Mouse (Mus musculus) cerebellum, postnatal 36 days (tissue): ENCODE measurements around the gene Tmem88b.

ENCODE experiments used
- DNase-seq, 2 experiments: peaks; one replicate each; pipeline ENCODE4 v3.0.0; 2021 to 2022; ENCODE audit warnings: mixed read lengths in 2 of 2

The Tmem88b gene

DNA sequence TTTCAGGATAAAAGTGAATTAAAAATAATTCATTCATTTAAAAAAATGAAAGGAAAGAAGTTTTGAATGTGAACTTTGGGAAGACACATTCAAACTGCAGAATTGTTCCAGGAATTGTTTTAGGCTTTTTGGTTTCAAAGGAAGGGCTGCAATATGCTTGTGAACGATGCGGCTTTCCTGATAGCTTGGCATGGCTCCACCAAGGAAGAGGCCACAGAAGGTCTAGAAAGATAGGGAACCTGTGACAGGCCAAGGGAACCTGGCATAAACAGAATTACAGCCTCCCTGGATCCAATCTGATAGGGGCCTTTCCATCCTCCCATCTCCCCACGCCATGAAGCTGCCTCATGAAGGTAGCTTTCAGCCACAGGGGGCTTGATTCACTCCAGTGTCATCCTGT lies 2.6 kb upstream of the Tmem88b start:
- DNase-seq, result no peak

DNA sequence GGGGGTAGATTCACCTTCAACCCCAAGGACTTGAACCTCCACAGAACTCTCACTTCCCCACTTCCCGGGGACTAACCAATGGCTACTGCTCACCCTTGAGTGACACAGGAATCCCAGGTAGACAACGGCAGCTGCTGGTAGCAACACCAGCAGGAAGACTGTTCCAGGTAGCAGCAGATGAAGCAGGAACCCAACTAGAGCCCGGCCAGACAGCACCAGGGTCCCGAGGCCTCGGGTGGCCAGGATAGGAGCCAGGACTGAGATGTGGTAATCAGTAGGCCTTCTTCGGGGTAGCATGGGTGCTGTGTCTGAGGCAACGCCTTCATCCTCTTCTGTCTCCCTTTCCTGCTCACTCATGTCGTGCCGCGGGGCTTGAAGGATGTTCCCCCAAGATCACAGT lies 428 bp downstream of the Tmem88b start:
- DNase-seq, result no peak

DNA sequence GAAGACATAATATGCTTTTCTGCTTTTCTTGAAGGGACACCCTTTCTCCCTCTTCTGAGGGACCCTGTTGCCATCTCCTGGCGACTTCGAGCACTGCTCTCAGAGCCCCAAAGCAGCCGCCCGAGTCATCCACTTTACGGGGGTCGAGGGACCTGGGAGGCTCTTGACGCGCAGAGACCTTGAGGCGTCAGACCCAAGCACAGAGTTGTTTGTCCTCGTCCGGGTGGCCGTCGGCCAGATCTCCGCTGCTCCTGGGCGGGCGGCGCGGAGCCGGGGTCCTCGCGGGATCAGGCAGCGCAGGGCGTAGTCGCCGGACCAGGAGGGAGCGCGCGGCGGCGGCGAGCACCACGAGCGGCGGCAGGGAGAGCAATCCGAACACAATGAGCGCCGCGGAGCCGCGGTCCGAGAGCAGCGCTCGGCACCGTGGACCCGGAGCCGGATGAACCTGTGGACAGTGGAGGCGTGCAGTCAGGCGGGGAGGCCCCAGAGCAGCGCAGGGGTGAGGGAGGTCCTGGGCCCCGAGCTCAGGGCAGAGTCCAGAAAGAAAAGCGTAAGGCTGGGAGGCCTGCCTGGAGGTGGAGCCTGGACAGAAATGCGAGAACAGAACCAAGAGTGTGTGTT lies 1.5 kb downstream of the Tmem88b start:
- DNase-seq, result peak; percentile 79 to 80

DNA sequence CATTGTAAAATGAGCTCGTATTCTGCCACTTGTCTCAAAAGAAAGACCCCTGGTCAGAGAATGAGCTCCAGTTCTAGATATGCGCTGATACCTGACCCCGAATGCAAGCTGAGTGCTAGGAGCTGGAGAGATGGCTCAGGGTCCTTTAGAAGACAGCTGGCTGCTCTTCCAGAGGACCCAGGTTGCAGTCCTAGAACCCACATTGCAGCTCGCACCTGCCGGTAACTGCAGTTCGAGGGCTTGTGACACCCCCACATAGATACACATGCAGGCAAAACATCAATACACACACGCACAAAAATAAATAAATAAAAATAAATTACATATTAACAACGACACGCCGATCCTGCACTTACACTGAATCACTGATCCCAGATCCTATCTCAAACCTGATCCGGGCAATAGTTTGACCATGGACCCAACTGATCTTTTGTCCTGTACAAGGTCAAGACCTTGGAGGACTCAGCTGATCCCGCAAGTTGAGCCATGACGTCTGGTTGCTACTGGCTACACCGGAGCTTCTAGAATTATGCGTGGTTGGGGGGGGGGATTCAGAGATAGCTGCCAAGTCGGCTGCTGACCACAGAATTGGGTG lies 2.1 kb downstream of the Tmem88b start:
- no peak for DNase-seq

DNA sequence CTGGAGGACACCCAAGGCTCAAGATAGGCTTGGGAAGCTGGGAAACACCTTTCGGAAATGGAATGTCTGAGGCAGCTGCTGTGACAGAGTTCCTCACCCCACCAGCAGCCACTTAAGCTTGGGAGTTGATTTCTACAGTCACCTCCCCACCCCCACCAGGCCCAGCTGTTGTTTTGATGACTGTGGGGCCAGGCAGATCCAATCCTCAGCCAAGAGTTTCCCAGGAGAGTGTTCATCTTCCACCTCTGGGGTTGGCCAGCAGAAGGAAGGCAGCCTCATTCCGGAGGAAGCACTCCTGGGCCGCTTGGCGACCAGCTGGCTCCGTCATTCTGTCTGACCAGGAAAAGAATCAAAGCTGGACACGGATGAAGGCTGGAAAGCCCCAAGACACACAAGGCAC lies 4.8 kb downstream of the Tmem88b start:
- DNase-seq, result no peak

DNA sequence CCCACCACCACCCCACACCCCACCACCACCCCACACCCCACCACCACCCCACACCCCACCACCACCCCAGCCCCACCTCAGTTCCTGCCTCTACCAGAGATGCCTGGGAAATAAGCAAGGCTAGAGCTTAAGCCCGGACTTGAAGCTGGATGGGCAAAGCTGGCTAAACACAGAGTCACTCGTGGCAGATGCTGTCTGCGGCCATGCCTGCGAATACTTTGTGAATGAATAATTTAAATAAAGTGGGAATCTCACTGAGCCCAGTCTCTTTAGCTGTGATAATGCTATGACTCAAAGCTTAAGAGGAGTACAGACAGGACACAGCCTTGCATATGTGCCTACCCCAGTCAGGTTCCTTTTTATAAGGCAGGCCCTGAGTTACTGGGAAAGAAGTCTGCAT lies 6.2 kb downstream of the Tmem88b start:
- no peak for DNase-seq

DNA sequence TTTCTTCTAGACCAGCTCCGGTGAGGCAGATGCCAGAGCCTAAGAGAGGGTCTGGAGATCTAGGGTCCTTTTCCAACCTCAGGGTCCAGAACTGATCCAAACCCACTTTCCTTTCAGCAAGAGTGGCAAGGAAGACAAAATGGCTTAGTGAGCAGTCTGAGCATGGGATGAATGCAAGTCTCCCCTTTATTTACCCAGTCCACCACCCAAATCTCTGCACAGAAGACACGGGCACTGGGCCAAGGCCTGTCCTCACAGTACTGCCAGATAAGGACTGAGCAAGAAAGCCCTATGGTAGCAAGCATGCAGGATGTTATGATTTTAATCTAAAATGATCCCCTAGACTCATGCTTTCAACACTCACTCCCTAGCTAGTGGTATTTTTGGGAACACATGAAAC lies 7.9 kb downstream of the Tmem88b start:
- DNase-seq, result peak in 1 of 2 experiments; percentile 25

DNA sequence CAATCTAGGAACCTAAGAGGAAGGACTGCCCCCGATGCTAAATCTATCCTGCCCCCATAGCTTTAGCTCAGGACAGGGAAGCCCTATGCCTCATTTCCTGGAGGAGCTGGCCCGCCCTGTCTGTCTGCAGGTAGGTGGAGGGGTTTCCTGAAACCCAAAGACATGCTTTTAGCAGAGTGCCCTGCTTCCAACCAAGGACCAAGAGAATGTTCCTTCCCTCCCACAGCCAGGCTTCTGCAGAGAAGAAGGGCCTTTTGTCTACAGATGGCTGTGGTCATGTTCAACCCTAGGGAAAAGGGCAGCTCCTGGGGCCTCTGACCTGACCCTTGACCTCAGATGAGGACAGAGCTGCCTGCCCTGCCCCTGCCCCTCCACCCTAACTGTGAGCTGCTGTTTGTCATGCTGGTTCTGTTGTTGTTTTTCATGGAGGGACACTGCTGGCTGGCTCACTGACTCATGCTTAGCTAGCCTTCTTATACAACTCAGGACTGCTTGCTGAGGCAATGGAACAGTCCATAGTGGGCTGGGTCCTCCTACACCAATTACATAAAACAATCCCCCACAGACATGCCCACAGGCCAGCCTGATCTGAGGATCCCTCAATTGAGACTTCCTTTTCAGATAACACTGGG lies 8.9 kb downstream of the Tmem88b start:
- no peak for DNase-seq

DNA sequence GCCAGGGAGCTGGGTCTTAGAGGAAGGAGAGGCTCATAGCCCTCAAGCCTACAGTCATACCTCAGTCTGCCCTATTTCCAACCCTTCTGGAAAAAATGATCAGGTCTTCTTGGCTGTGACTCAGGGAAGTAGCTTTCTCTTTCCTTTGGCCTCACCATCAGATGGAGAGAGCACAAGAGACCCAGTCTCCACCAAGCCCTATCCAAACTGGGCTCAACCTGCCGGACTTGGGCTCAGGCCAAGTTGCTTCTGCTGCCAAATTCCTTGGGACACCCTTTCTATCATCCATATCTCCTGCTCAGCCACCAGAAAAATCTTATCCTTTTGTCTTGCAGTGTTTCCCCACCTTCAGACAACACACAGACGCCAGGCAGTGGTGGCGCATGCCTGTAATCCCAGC lies 9.8 kb downstream of the Tmem88b start:
- DNase-seq, result peak; percentile 75 to 76

DNA sequence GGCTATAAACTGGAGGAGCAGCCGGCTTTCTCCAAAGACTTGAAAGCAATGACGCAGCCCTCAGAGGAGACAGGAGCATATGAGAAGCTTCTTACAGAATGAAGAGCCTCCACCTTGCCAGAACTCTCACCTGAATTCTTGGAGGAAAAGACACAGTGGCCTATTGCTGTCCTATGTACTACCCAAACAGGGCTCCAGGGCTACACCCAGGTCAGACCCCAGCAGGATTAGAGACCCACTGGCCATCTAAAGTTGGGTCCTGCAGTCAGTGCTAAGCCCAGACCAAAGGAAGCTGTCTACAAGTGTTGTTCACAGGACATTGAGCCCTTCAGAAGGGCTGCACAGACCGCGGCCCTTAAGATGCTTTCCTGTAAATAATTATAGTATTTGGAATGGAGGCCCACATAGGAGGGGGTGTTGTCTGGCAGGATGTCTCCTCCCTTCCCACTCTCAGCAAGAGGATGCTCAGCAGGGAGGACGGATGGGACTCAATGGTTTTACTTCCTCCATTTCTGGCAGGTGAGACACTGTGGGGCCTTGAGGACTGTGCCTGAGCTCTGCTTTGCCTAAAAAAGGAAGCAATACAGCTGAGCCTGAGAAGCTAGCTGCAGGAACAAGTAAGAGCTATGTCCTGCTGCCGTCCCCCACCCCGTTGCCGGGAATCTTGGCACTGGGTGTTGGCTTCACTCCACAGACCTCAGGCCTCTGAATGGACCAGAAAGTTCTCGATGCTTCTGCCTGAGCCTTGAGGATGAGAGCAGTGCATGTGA lies 10.5 kb downstream of the Tmem88b start:
- peak; percentile 59 to 60 for DNase-seq

DNA sequence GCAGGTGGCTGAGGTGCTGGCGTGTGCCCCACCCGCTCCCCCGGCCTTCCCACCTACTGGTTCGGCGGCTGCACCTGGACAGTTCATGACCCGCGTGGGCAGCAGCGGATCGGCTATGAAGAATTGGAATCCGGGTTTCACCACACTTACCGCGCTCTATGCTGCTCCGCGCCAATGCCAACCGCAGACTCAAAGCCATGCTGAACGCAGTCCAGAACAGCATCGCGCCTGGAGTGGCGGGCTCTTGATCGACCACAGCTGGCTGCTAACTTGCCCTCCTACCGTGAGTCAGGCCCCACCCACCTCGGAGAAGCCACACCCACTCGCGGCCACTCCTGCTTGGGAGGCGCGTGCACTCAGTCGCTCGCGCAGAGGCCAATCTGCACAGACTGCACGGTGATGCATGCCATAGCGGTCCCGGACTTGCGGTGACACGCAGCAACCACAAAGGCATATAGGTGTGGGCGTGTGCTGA lies 11.4 kb downstream of the Tmem88b start, which contains the start of gene Vwa1:
TSS of gene Vwa1 (minus strand) at position 419 of the 475 bp plus-strand sequence.
- DNase-seq, result peak; percentile 83 to 87

DNA sequence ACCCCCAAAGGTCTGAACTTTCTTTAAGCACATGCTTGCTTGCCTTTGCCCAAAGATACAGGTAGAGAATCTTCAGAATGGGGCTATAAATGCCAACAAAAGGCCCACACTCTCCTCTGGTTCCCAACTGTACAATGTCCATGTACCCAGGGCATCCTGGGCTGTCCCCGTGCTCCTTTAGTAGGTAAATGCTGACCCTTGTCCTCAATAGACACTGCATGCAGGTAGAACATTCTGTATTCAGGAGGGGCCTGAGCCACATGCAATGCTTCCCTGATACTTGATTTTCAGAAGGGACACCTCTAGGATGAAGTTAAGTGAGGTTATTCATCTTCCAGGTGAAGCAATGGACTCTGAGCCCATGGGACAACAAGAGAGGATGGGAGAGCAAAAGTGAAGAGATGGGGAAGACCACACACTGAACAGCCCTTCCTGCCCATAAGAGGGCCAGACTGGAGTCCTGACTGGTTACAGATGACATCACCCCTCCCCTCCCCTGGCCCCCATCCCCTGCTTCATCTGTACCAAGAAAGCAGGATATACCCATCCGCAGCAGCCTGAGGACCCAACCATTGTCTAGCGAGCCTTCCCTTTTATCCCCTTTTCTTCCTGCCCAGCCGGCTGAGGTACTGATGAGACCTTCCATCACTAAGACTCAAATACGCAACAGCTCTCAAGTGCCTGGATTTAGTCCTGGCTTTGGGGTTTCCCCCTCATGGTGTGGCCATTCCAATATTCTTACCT lies 12.2 kb downstream of the Tmem88b start:
- peak in 1 of 2 experiments; percentile 7 for DNase-seq

DNA sequence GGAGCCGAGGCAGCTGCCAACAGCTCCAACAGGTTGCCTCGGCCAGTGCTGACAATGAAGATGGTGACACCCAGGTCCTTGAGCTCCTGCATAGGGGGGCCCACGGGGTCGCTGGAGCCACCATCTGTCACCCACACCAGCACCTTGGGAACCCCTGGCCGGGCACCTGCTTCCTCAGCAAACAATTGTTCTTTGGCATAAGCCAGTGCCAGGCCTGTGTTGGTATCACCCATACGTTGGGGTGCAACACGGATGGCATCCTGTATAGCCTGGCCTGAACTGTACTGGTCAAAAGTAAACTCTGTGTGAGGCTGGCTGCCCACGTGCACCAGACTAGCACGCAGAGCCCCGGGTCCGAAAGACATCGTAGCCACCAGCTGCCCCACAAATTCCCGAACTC lies 12.9 kb downstream of the Tmem88b start:
- peak in 1 of 2 experiments; percentile 9 for DNase-seq

DNA sequence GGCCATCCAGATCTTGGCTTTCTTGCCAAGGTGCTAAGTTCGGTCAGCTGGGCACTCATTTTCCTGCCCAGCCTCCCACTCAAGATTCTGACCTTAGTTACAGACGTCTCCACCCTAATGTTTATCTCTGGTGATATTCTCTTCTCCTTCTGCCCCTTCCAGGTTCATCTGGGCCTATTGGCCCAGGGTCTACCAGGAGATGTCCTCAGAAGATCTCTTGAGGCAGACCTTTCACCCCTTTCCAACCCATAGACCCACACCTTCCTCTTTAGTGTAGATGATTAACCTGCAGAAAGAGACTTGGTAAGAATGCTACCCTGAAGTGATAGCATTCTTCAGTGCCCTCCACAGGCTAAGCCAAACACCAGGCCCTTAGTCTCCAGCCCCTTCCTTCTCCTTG lies 14.0 kb downstream of the Tmem88b start:
- DNase-seq, result no peak

DNA sequence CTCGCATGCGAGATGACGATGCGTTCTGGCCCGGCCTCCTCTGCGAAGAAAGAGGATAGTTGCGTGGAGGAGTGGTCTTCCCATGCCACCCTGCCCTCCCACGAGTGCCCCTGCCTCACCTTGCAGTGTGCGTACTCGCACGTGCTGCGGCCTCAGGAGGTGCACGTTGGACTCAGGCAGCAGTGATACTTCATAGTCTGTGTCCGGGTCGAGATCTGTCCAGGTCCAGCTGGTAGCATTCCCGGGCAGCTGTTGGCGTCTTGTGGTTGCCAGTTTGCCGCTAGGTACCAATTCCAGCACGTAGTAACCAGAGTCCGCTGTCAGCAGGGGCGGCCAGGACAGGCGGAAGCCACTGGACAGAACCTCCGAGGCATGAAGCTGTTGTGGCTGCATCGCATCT lies 15.0 kb downstream of the Tmem88b start:
- no peak for DNase-seq

DNA sequence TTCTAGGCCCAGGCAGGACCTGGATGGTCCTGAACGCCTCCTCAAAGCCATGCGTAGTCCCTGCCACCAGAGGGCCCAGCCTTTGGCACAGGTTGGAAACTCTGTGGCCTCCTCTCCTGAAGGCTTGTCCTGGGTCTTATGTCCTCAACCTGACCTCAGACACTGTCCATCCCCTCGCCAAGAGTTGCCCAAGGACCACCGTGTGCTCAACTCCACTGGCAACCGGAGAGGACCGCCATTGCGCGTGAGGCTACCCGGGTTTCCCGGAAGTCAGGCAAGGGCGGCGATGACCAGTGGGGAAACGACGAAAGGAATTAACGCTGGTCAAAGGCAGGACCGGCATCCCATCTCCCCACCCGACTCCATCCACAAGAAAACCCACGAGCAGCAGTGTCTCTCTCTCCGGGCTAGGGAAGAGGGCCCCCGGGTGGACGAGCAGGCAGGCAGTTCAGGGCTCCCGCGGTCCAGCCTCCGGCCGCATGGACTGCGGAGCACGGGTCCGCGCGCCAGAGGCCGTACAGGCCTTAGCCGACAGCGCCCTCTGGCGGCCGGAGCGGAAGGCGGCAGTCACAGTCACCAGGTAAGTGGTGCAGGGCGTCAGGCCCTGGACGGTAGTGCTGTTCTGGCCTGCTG lies 15.7 kb downstream of the Tmem88b start:
- DNase-seq, result peak; percentile 96

DNA sequence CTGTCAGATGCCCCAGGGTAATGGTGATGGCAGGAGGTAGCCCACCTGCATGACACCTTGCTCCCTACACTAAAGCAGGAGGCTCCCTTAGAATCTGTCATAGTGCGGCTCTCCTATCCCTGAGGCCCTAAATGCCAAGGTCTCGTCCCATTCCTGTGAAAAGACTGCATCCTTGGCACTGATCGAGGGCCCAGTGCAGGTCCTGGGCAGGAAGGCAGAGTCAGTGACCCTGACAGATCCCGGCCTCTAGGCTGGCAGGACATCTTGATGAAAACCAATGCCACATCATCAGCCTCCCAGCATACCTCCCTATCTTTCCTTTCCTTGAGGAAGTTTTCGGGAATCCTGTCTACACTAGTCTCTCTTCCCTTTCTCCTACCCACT lies 16.2 kb downstream of the Tmem88b start:
- no peak for DNase-seq

DNA sequence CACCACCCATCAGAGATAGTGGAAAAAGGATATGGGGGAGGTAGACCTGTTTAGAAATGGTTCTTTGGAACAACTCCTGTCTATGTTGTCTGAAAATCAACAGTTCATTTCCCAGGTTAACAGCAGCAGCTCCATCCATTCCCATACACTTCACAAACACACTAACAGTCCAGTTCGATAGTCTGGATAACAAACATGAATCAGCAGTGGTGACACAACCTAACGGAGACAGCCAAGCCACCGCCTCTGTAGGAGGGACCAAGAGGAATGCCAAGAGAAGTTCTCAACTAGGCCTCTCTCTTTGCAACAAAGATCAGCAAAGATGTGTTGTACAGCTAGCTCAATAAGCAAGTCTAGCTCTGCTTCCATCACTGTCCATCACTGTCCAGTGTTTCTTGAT lies 23.3 kb downstream of the Tmem88b start:
- DNase-seq, result no peak

DNA sequence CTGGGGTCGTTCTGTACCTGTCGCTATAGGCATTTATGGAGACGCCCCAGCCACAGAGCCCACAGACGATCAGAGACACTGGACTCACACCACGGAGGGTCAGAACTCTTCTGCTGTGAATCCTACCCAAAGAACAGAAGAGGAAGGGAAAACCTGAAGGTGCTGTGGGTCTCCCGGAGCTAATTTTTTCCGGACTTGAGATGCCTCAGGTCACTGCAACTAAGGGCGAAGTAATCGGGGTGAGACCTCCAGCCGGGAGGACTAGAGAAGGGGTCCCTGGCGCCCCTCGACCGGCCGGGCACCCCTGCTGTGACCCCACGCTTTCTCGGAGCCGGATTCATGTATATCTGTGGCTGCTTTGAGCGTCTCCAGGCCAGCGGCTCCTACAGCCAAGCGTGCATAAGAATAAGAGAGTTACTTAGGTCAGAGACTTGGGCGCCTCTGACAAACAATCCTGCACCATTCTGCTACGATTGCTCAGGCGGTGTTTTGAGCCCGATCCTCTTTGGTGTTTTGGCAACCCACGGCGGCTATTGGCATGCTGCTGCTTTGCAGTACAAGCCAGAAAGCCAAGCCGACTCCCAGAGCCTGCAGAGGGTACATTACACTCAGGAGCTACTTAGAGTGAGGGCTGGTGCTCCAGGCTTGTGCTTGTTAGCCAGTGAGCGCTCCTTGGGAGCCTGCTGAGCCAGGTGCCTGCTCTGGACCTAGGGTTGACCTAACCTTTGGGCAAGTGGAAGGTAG lies 24.1 kb downstream of the Tmem88b start:
- DNase-seq, result no peak

DNA sequence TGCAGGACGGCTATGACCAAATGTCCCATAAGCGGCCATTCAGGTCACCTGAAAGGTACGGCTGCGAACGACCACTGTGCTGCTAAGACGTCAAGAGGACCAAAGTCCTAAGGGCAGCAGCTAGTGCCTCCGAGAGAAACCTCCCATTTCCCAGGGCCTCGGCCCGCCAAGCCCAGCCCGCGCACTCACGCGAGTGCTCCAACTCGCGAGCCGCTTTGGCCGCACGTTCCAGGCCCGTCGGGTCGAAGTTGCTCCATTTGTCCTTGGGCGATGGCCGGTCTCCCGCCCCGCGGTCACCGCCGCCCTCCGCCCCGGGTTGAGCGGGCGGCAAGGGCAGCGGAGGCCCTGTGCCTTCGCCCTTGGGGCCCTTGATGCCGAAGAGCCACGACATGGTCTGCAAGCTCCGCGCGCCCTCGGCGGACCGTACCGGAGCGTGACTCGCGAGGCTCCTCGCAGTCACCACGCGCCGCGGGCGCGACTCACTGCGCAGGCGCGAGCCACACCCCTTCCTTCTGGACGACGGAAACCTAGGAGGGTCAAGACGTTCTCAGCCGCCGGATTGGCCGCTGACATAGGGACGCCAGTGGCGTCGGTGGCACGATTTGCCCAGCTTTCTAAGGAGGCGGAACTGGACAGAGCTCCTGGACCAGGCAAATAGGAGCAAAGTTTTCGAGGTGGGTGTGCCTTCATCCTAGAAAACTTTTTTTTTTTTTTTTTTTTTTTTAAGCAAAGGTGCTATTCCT lies 24.9 kb downstream of the Tmem88b start, which contains the start of gene Atad3a:
TSS of gene Atad3a (minus strand) at position 481 of the 743 bp plus-strand sequence.
- DNase-seq, result peak; percentile 97 to 99
